Comparison of ENCODE assay signal across 20 mouse cellular contexts in the genomic region with DNA sequence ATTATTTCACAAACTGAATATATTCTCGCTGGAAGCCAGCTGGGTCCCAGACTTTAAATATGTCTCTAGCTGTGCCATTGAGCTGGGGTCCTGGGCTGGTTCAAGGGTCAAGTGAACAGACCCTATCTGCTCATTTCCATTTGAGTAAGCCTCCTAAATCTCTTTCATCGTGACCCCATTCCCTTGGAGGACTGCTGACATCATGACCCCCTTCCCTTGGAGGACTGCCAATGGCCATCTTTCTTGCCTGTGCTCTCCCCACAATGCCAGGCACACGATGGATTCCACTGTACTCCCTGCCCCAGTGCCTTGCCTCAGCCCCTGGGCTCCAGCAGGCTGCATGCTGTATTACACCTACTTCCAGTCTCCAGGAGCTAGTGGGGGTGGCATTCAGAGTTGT.
DNase-seq lines count a peak whose midpoint lies in the region; ATAC-seq and TF ChIP-seq lines count a peak whose summit lies in the region.
"Had no signal": no experiment of that assay in that cellular context is flagged by ENCODE, and none has a peak within 500 bp of the region (broad histone marks: within the 10 kb centered on the region; RNA-seq: fewer than 3 reads in every experiment).

No protein-coding gene starts in this region.

- 0 out of 2 replicates have a peak, but pooled peaks have one; percentile 1 for TF ChIP-seq CTCF in hindbrain, postnatal 0 days (IDR thresholded peaks at IDR 0.05; ENCODE audit: low read depth)

- H3K9ac ChIP-seq in hindbrain, postnatal 0 days (replicated peaks; ENCODE audit: low read length), result no peak overlapping the region
- no peak overlapping the region for H3K9ac ChIP-seq in hindbrain, embryonic 12.5 days
- no peak overlapping the region for H3K9ac ChIP-seq in kidney, embryonic 16.5 days (replicated peaks; ENCODE audit: low read length)
- H3K9ac ChIP-seq: limb, embryonic 13.5 days; liver, embryonic 13.5 days; lung, embryonic 14.5 days; midbrain, embryonic 15.5 days had no signal

- H3K27ac ChIP-seq in hindbrain, postnatal 0 days, result no peak overlapping the region
- H3K27ac ChIP-seq in hindbrain, embryonic 12.5 days, result no peak overlapping the region
- no peak overlapping the region for H3K27ac ChIP-seq in kidney, embryonic 16.5 days (ENCODE audit: low read length)
- H3K27ac ChIP-seq: limb, embryonic 13.5 days; liver, embryonic 13.5 days; midbrain, embryonic 15.5 days had no signal

- H3K27me3 ChIP-seq in hindbrain, postnatal 0 days (ENCODE audit: insufficient read depth, low read length), result no peaks in the 10 kb centered on the region
- H3K27me3 ChIP-seq in hindbrain, embryonic 12.5 days, result no peaks in the 10 kb centered on the region
- no peaks in the 10 kb centered on the region for H3K27me3 ChIP-seq in kidney, embryonic 16.5 days (ENCODE audit: insufficient read depth, low read length)
- H3K27me3 ChIP-seq: limb, embryonic 13.5 days; liver, embryonic 13.5 days; megakaryocyte, embryonic 14.5 days; midbrain, embryonic 15.5 days had no signal

- no peak for ATAC-seq in hindbrain, postnatal 0 days
- no peak for ATAC-seq in hindbrain, embryonic 12.5 days (ENCODE audit: low FRiP score)
- ATAC-seq in kidney, embryonic 16.5 days (ENCODE audit: low FRiP score, low TSS enrichment), result no peak
- ATAC-seq: activated CD4-positive, CD25-positive, alpha-beta regulatory T cell, adult 4 months; midbrain, embryonic 15.5 days had no signal

- no peaks in the 10 kb centered on the region for H3K36me3 ChIP-seq in hindbrain, postnatal 0 days (ENCODE audit: insufficient read depth, low read length)
- H3K36me3 ChIP-seq in hindbrain, embryonic 12.5 days, result no peaks in the 10 kb centered on the region
- H3K36me3 ChIP-seq in kidney, embryonic 16.5 days (ENCODE audit: insufficient read depth, low read length), result no peaks in the 10 kb centered on the region
- H3K36me3 ChIP-seq: limb, embryonic 13.5 days; liver, embryonic 13.5 days; midbrain, embryonic 15.5 days had no signal

- H3K4me3 ChIP-seq in hindbrain, postnatal 0 days (ENCODE audit: low read length), result no peak overlapping the region
- no peak overlapping the region for H3K4me3 ChIP-seq in hindbrain, embryonic 12.5 days
- no peak overlapping the region for H3K4me3 ChIP-seq in kidney, embryonic 16.5 days (ENCODE audit: low read length)
- H3K4me3 ChIP-seq: limb, embryonic 13.5 days; liver, embryonic 13.5 days; megakaryocyte, embryonic 14.5 days; midbrain, embryonic 15.5 days; myocyte had no signal

- no peak for DNase-seq in hindbrain, postnatal 0 days (ENCODE audit: low spot score)
- DNase-seq in kidney, postnatal 4 days, result peak; percentile 25 to 48
- DNase-seq in embryo, embryonic 10.5 days (ENCODE audit: low spot score), result peak; percentile 40
- peak; percentile 16 for DNase-seq in retina, embryonic 14.5 days (ENCODE audit: low spot score)
- DNase-seq in layer of hippocampus, postnatal 10 days (ENCODE audit: low spot score in 2 of 2), result no peak
- DNase-seq: adrenal gland, adult 8-10 months; B cell, adult 2 months; cerebellum, adult 18-20 months; liver, embryonic 13.5 days; lung, embryonic 14.5 days; lung, postnatal 36 days; right cerebral cortex, postnatal 14 days had no signal

- H3K4me2 ChIP-seq in hindbrain, postnatal 0 days (ENCODE audit: low read depth, low read length), result no peak overlapping the region
- no peak overlapping the region for H3K4me2 ChIP-seq in hindbrain, embryonic 12.5 days (replicated peaks)
- no peak overlapping the region for H3K4me2 ChIP-seq in kidney, embryonic 16.5 days (replicated peaks; ENCODE audit: low read depth, low read length)
- H3K4me2 ChIP-seq: heart, embryonic 11.5 days; limb, embryonic 13.5 days; liver, embryonic 13.5 days; lung, embryonic 14.5 days; midbrain, embryonic 15.5 days had no signal

- H3K9me3 ChIP-seq in hindbrain, postnatal 0 days (ENCODE audit: low read length), result peaks cover 4% of the 10 kb centered on the region; the same call in 1 of the 2 replicates
- H3K9me3 ChIP-seq in hindbrain, embryonic 12.5 days (replicated peaks), result no peaks in the 10 kb centered on the region
- 0 out of 2 replicates have a peak, but pooled peaks cover 3% of the 10 kb centered on the region for H3K9me3 ChIP-seq in kidney, embryonic 16.5 days (ENCODE audit: low read length)
- H3K9me3 ChIP-seq: liver, embryonic 13.5 days; midbrain, embryonic 15.5 days had no signal

- H3K4me1 ChIP-seq in hindbrain, postnatal 0 days (ENCODE audit: insufficient read depth, low read length), result no peaks in the 10 kb centered on the region
- H3K4me1 ChIP-seq in hindbrain, embryonic 12.5 days, result peaks cover 4% of the 10 kb centered on the region; the same call in 1 of the 2 replicates
- H3K4me1 ChIP-seq in kidney, embryonic 16.5 days (ENCODE audit: insufficient read depth, low read length), result peaks cover 5% of the 10 kb centered on the region; the same call in 1 of the 2 replicates
- H3K4me1 ChIP-seq: limb, embryonic 13.5 days; liver, embryonic 13.5 days; megakaryocyte, embryonic 14.5 days had no signal

- 18% methylated on average over 3 of the region's 3 CpGs for WGBS in hindbrain, postnatal 0 days
- WGBS in hindbrain, embryonic 12.5 days, result 25% methylated on average over 3 of the region's 3 CpGs
- 54% methylated on average over 3 of the region's 3 CpGs for WGBS in kidney, embryonic 16.5 days

Comparison
In these comparisons a context has a peak if more than half of its experiments do, and no peak if none do; other contexts are left out.
1. DNase-seq: peak in kidney, postnatal 4 days (2 of 2), embryo, embryonic 10.5 days (single experiment) and retina, embryonic 14.5 days (single experiment); none in hindbrain, postnatal 0 days (single experiment) and layer of hippocampus, postnatal 10 days (0 of 2).